In the genomic region with DNA sequence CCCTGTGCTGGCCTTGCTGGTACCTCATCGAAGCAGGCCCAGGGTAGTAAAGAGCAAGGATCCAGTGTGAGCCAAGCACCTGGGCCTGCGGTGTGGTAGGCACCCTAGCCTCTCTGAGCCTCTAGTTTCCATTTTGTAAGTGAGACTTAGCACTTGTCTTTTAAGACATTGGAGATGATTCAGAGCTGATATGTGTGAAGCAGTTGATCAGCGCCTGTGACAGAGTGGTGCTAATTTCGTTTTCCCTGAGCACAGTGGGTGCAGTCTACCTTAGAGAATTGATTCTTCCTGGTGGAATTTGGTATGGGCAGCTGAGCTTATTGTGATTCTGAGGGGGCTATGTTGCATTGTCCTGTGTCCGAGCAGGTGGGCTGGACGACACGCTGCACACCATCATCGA, we compare ENCODE assay signal across 30 mouse cellular contexts.
"Had no signal": no experiment of that assay in that cellular context is flagged by ENCODE, and none has a peak within 500 bp of the region (broad histone marks: within the 10 kb centered on the region; RNA-seq: fewer than 3 reads in every experiment).

No protein-coding gene starts in this region.

- DNase-seq: left cerebral cortex, postnatal 4 days; liver; liver, embryonic 13.5 days; liver, postnatal 0 days; lung, adult 18-20 months; lung, adult 2 months; lung, embryonic 14.5 days; lung, postnatal 10 days; lung, postnatal 14 days; lung, postnatal 36 days; lung, postnatal 4 days; midbrain, embryonic 14.5 days had no signal

- H3K4me3 ChIP-seq: limb, embryonic 10.5 days; limb, embryonic 12.5 days; limb, embryonic 13.5 days; limb, embryonic 15.5 days; liver, embryonic 12.5 days; liver, embryonic 13.5 days; liver, embryonic 15.5 days; lung, embryonic 15.5 days; megakaryocyte, embryonic 14.5 days; midbrain, embryonic 10.5 days; midbrain, embryonic 12.5 days; midbrain, embryonic 13.5 days; midbrain, embryonic 15.5 days; myocyte; neural tube, embryonic 12.5 days had no signal

- H3K27ac ChIP-seq: limb, embryonic 10.5 days; limb, embryonic 12.5 days; limb, embryonic 13.5 days; limb, embryonic 15.5 days; liver, embryonic 12.5 days; liver, embryonic 13.5 days; liver, embryonic 14.5 days; liver, embryonic 15.5 days; lung, embryonic 15.5 days; macrophage; midbrain, embryonic 10.5 days; midbrain, embryonic 12.5 days; midbrain, embryonic 13.5 days; midbrain, embryonic 15.5 days; neural tube, embryonic 12.5 days had no signal

- ATAC-seq: liver, embryonic 12.5 days; liver, postnatal 0 days; lung, postnatal 0 days; midbrain, embryonic 13.5 days; midbrain, embryonic 16.5 days had no signal
